Mouse (Mus musculus): Measurements from ENCODE around the gene Pld2. TPM values are rescaled to one million over a fixed set of nuclear protein-coding genes. Genes with fewer than 3 reads are reported as not detected.

The Pld2 gene
- polyA plus RNA-seq (2015; fragmentation: Nextera tagmentation; extraction: Ambion mirVana), result 5.9 and 7.8 TPM in 2 replicates

GRCm38 (mm10) chr11:70539877-70540587 is at the start of gene Pld2:
Pld2 (plus strand) TSS chr11:70540064.

GRCm38 (mm10) chr11:70504970-70505369 is 34.9 kb upstream of the Pld2 start, which contains the start of gene Tm4sf5:
Tm4sf5 (plus strand) TSS chr11:70505244.

GRCm38 (mm10) chr11:70514288-70514687 is 25.6 kb upstream of the Pld2 start, which contains the start of gene Vmo1:
Vmo1 (minus strand) TSS chr11:70514616.

GRCm38 (mm10) chr11:70518923-70519322 is 20.9 kb upstream of the Pld2 start, which contains the start of gene Gltpd2:
Gltpd2 (plus strand) TSS chr11:70519196.

GRCm38 (mm10) chr11:70525184-70525678 is 14.6 kb upstream of the Pld2 start, which contains the start of gene Psmb6:
Psmb6 (plus strand) TSS chr11:70525367.

GRCm38 (mm10) chr11:70532839-70533238 is 7.0 kb upstream of the Pld2 start, which contains the start of gene Gm40193:
Gm40193 (minus strand) TSS chr11:70532939.

GRCm38 (mm10) chr11:70562287-70562994 is 22.6 kb downstream of the Pld2 start, which contains the start of gene Mink1:
Mink1 (plus strand) TSS chr11:70562881.

Other genes starting within 250 kb of the Pld2 start
- gene Alox12e, start 217.4 kb upstream of the Pld2 start, polyA plus RNA-seq (2015; fragmentation: Nextera tagmentation; extraction: Ambion mirVana), result 0.14 and 0.26 TPM in 2 replicates
- 0.44 and 0.91 TPM in 2 replicates for gene Alox15, start 188.0 kb upstream of the Pld2 start, polyA plus RNA-seq (2015; fragmentation: Nextera tagmentation; extraction: Ambion mirVana)
- gene Pelp1, start 130.0 kb upstream of the Pld2 start, polyA plus RNA-seq (2015; fragmentation: Nextera tagmentation; extraction: Ambion mirVana), result 15.5 and 15.7 TPM in 2 replicates
- 14.6 and 17.0 TPM in 2 replicates for gene Arrb2, start 107.4 kb upstream of the Pld2 start, polyA plus RNA-seq (2015; fragmentation: Nextera tagmentation; extraction: Ambion mirVana)
- gene Med11, start 88.1 kb upstream of the Pld2 start, polyA plus RNA-seq (2015; fragmentation: Nextera tagmentation; extraction: Ambion mirVana), result 25.7 and 35.8 TPM in 2 replicates
- gene Zmynd15, start 80.6 kb upstream of the Pld2 start, polyA plus RNA-seq (2015; fragmentation: Nextera tagmentation; extraction: Ambion mirVana), result 0.68 and 1.1 TPM in 2 replicates
- 12.3 and 15.6 TPM in 2 replicates for gene Cxcl16, start 80.1 kb upstream of the Pld2 start, polyA plus RNA-seq (2015; fragmentation: Nextera tagmentation; extraction: Ambion mirVana)
- 3.7 and 10.0 TPM in 2 replicates for gene Tm4sf5, start 34.8 kb upstream of the Pld2 start, polyA plus RNA-seq (2015; fragmentation: Nextera tagmentation; extraction: Ambion mirVana)
- gene Vmo1, start 25.4 kb upstream of the Pld2 start, polyA plus RNA-seq (2015; fragmentation: Nextera tagmentation; extraction: Ambion mirVana), result 0.63 and 1.1 TPM in 2 replicates
- 0.61 and 1.6 TPM in 2 replicates for gene Gltpd2, start 20.9 kb upstream of the Pld2 start, polyA plus RNA-seq (2015; fragmentation: Nextera tagmentation; extraction: Ambion mirVana)
- 682 and 707 TPM in 2 replicates for gene Psmb6, start 14.7 kb upstream of the Pld2 start, polyA plus RNA-seq (2015; fragmentation: Nextera tagmentation; extraction: Ambion mirVana)
- not detected in 2 replicates for gene Gm40193, start 7.1 kb upstream of the Pld2 start, polyA plus RNA-seq (2015; fragmentation: Nextera tagmentation; extraction: Ambion mirVana)
- gene Mink1, start 22.8 kb downstream of the Pld2 start, polyA plus RNA-seq (2015; fragmentation: Nextera tagmentation; extraction: Ambion mirVana), result 8.4 and 8.8 TPM in 2 replicates
- gene 4930544D05Rik, start 75.8 kb downstream of the Pld2 start, polyA plus RNA-seq (2015; fragmentation: Nextera tagmentation; extraction: Ambion mirVana), result not detected in 2 replicates
- gene Chrne, start 79.2 kb downstream of the Pld2 start, polyA plus RNA-seq (2015; fragmentation: Nextera tagmentation; extraction: Ambion mirVana), result 0.30 TPM in 1 of 2 replicates, not detected in the other
- gene Gp1ba, start 99.1 kb downstream of the Pld2 start, polyA plus RNA-seq (2015; fragmentation: Nextera tagmentation; extraction: Ambion mirVana), result 0.19 and 0.47 TPM in 2 replicates
- 69.6 and 99.5 TPM in 2 replicates for gene Rnf167, start 107.2 kb downstream of the Pld2 start, polyA plus RNA-seq (2015; fragmentation: Nextera tagmentation; extraction: Ambion mirVana)
- 105 and 154 TPM in 2 replicates for gene Slc25a11, start 107.4 kb downstream of the Pld2 start, polyA plus RNA-seq (2015; fragmentation: Nextera tagmentation; extraction: Ambion mirVana)
- gene Pfn1, start 114.6 kb downstream of the Pld2 start, polyA plus RNA-seq (2015; fragmentation: Nextera tagmentation; extraction: Ambion mirVana), result 1,006 and 1,381 TPM in 2 replicates
- gene Eno3, start 117.1 kb downstream of the Pld2 start, polyA plus RNA-seq (2015; fragmentation: Nextera tagmentation; extraction: Ambion mirVana), result 14.3 and 21.6 TPM in 2 replicates
- 91.7 and 114 TPM in 2 replicates for gene Spag7, start 129.4 kb downstream of the Pld2 start, polyA plus RNA-seq (2015; fragmentation: Nextera tagmentation; extraction: Ambion mirVana)
- 8.7 and 12.8 TPM in 2 replicates for gene Camta2, start 148.0 kb downstream of the Pld2 start, polyA plus RNA-seq (2015; fragmentation: Nextera tagmentation; extraction: Ambion mirVana)
- gene Inca1, start 160.1 kb downstream of the Pld2 start, polyA plus RNA-seq (2015; fragmentation: Nextera tagmentation; extraction: Ambion mirVana), result 7.0 and 12.5 TPM in 2 replicates
- gene Kif1c, start 160.5 kb downstream of the Pld2 start, polyA plus RNA-seq (2015; fragmentation: Nextera tagmentation; extraction: Ambion mirVana), result 2.4 and 3.8 TPM in 2 replicates
- 4.8 and 7.6 TPM in 2 replicates for gene Zfp3, start 224.1 kb downstream of the Pld2 start, polyA plus RNA-seq (2015; fragmentation: Nextera tagmentation; extraction: Ambion mirVana)